Mouse (Mus musculus) midbrain, embryonic 16.5 days (tissue): Measurements from ENCODE around the gene Ildr1. TPM values are rescaled to one million over a fixed set of nuclear protein-coding genes. Genes with fewer than 3 reads are reported as not detected.

Experiments
- ATAC-seq: fragments of 200-750 bp; cut with Nextera tagmentation; 2 replicates; pipeline ENCODE4 v1.8.0; 2017; ENCODE audit warnings: moderate TSS enrichment
- H3K27ac ChIP-seq: fragments of 300-500 bp; sonication (generic); 2 replicates; pipeline ENCODE4 v1.5.1; 2014; ENCODE audit warnings: mild to moderate bottlenecking, low read length, mixed read lengths
- H3K27me3 ChIP-seq: fragments of 300-500 bp; sonication (generic); 2 replicates; pipeline ENCODE4 v1.6.1; 2014; ENCODE audit warnings: low read depth, low read length, mixed read lengths; ENCODE audit not compliant: control insufficient read depth, insufficient read depth
- H3K36me3 ChIP-seq: fragments of 300-500 bp; sonication (generic); 2 replicates; pipeline ENCODE4 v1.6.1; 2014; ENCODE audit warnings: mild to moderate bottlenecking, low read length, moderate library complexity, mixed read lengths; ENCODE audit not compliant: control insufficient read depth, insufficient read depth
- H3K4me1 ChIP-seq: fragments of 300-500 bp; sonication (generic); 2 replicates; pipeline ENCODE4 v1.6.1; 2014; ENCODE audit warnings: mild to moderate bottlenecking, low read length, mixed read lengths; ENCODE audit not compliant: control insufficient read depth, insufficient read depth
- H3K4me2 ChIP-seq: fragments of 300-500 bp; sonication (generic); 2 replicates; pipeline ENCODE4 v1.6.1; 2014; ENCODE audit warnings: mild to moderate bottlenecking, low read length, mixed read lengths
- H3K4me3 ChIP-seq: fragments of 300-500 bp; sonication (generic); 2 replicates; pipeline ENCODE4 v1.5.1; 2014; ENCODE audit warnings: low read depth, mild to moderate bottlenecking, low read length, moderate library complexity, mixed read lengths
- H3K9ac ChIP-seq: fragments of 300-500 bp; sonication (generic); 2 replicates; pipeline ENCODE4 v1.6.1; 2014; ENCODE audit warnings: low read depth, low read length, mixed read lengths
- H3K9me3 ChIP-seq: fragments of 300-500 bp; sonication (generic); replicated peaks from 2 replicates; pipeline ENCODE4 v1.6.1; 2014; ENCODE audit warnings: mild to moderate bottlenecking, low read length, mixed read lengths; ENCODE audit not compliant: control insufficient read depth, poor library complexity, severe bottlenecking
- WGBS: fragments of 180-500 bp; shearing (Covaris S2); extraction: QIAGEN DNeasy Blood & Tissue Kit; methylation state at CpG from one replicate; pipeline ENCODE4 v1.1.7; 2014; 5-methylcytosine and 5-hydroxymethylcytosine counted together
- polyA plus RNA-seq: library from polyadenylated mRNA; unstranded; fragments of >200 nt; fragmentation: Nextera tagmentation; extraction: Ambion mirVana; gene quantifications from 2 replicates; pipeline ENCODE4 v1.2.1, GENCODE M21; 2015

The Ildr1 gene
- polyA plus RNA-seq, 1 experiment from 2014 or later: 0.64 TPM

- H3K9ac ChIP-seq: no peak within 1 kb of the TSS
These were observed 28.0 kb upstream of the Ildr1 start, which contains the start of gene Cd86 for GRCm38 (mm10) chr16:36665782-36666181. Gene Cd86 (minus strand): TSS chr16:36666081.

DNA sequence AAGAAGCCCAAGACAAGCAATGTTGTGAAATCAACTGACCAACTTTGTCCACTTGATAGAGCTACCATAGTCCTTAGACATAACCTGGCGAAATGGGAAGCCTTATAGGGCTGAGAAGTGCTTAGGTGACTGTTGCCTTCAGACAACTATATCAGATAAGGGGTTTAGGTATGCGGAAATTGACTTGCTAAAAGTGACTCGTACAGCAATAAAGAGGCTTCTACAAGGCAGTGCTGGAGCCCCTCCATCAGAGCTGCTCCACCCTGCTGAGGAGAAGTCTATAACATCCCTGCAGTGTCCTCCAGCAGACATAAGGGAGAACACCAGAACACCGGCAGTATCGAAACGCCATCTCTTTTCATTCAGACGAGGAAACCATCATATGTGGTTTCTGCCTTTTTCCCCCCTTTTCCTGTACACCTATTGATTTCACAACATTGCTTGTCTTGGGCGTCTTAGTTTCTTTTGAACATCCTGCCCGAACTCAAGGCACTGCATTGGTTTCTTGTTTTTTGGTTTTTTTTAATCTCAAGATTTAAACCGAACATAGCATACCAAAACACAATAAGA lies 27.2 kb upstream of the Ildr1 start:
- Histone ChIP-seq H3K27me3 (no peaks in the 10 kb centered on the region), H3K4me3 (no peak overlapping the region), H3K36me3 (no peaks in the 10 kb centered on the region), H3K9me3 (no peaks in the 10 kb centered on the region), H3K27ac (no peak overlapping the region), H3K4me2 (no peak overlapping the region), H3K4me1 (no peaks in the 10 kb centered on the region), H3K9ac (no peak overlapping the region)
- WGBS: 95% methylated on average over 10 of the region's 10 CpGs
- ATAC-seq: no peak

More at GRCm38 (mm10) chr16:36665782-36666181, 28.0 kb upstream of the Ildr1 start, which contains the start of gene Cd86:
- Histone ChIP-seq H3K36me3 (no peaks in the 10 kb centered on the region), H3K4me3 (no peak within 1 kb of the TSS), H3K9me3 (no peaks in the 10 kb centered on the region), H3K4me2 (no peak within 1 kb of the TSS), H3K4me1 (no peaks in the 10 kb centered on the region), H3K27ac (no peak within 1 kb of the TSS), H3K27me3 (no peaks in the 10 kb centered on the region)
- ATAC-seq: no peak
- 89% methylated on average over 13 of the region's 13 CpGs for WGBS

- Histone ChIP-seq H3K4me1 (no peaks in the 10 kb centered on the region), H3K36me3 (no peaks in the 10 kb centered on the region), H3K4me3 (no peak overlapping the region), H3K4me2 (no peak overlapping the region), H3K9ac (no peak overlapping the region), H3K27ac (no peak overlapping the region), H3K9me3 (no peaks in the 10 kb centered on the region), H3K27me3 (no peaks in the 10 kb centered on the region)
- ATAC-seq: no peak
- WGBS: 86% methylated on average over 3 of the region's 3 CpGs
These were observed 23.2 kb upstream of the Ildr1 start for GRCm38 (mm10) chr16:36670590-36670989.

DNA sequence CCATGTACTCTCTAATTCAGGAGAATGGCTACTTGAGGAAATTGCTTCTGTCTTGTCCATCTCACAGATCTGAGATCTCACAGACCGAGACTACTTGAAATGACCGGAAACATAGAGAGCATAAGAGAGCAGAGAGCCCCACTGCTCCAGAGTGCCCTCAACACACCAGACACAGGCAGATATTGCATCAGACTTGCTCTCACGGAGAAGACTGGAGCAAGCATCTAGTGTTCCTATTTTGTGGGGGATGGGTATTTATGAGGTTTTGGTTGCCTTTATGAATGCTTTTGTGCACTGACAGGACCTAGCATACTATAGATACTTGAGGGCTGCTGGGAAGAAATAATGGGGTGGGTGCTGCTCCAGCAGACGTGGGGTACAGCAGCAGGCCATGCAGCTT lies 20.6 kb upstream of the Ildr1 start:
- Histone ChIP-seq H3K27ac (no peak overlapping the region), H3K4me1 (no peaks in the 10 kb centered on the region), H3K9me3 (no peaks in the 10 kb centered on the region), H3K4me2 (no peak overlapping the region), H3K9ac (no peak overlapping the region), H3K4me3 (no peak overlapping the region), H3K27me3 (no peaks in the 10 kb centered on the region), H3K36me3 (no peaks in the 10 kb centered on the region)
- ATAC-seq: no peak
- 87% methylated on average over 4 of the region's 4 CpGs for WGBS

DNA sequence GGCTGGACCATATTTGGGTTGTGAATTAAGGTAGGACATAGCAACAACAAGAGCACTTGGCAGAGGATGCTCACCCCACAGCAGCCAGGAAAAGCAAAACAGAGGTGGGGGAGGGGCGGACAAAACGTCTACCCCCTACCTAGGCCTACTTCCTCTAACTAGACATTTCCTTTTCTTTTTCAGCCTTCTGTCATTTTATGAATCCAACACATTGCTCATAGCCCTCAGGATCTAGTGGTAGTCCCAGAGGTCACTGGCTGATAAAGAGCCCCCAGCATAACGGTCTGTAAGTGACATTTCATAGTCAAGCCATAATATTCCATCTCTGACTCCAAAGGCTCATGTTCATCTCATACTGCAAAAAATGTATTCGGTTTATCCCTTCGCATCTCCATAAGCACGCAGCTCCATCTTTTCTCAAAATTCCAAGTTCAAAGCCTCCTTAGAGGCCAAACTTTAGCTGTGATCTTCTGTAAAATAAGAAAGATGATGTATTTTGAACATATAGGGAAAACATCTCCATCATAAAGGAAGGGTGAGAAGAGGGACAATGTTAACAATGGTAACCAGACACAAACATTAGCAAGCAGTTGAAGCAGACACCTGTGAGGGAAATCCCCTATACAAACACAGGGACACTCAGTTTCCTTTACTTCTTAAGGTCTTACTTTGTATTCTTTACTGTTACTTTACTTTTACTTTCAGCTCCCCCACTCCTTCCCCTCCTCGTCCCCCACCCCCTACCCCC lies 19.1 kb upstream of the Ildr1 start:
- 75% methylated on average over 7 of the region's 7 CpGs for WGBS
- ATAC-seq: no peak

DNA sequence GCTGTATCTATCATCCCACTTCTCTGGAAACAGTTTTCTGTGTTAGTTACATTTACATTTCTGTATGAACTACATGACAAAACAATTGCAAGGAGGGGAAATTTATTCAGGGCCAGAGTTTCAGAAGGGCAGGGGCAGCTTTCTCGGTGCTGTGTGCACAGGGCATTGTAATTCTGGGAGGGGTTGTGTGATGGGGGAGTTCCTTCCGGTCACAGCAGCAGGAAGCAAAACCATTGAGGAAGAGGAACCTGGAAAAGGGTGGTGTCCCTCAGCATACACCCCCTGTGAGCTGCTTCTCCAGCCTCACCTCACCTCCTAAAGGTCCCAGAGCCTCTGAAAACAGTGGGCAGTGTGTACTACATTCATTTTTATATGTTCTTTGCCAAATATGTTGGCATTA lies 18.5 kb upstream of the Ildr1 start:
- H3K9me3 ChIP-seq: no peaks in the 10 kb centered on the region
- 41% methylated on average over 2 of the region's 2 CpGs for WGBS
- H3K27ac ChIP-seq: no peak overlapping the region
- no peak for ATAC-seq
- no peak overlapping the region for H3K4me3 ChIP-seq
- no peaks in the 10 kb centered on the region for H3K4me1 ChIP-seq
- no peaks in the 10 kb centered on the region for H3K27me3 ChIP-seq
- no peak overlapping the region for H3K4me2 ChIP-seq
- no peaks in the 10 kb centered on the region for H3K36me3 ChIP-seq
- H3K9ac ChIP-seq: no peak overlapping the region

More for the DNA sequence above, 19.1 kb upstream of the Ildr1 start:
- H3K36me3 ChIP-seq: no peaks in the 10 kb centered on the region
- no peak overlapping the region for H3K9ac ChIP-seq
- no peaks in the 10 kb centered on the region for H3K4me1 ChIP-seq
- no peaks in the 10 kb centered on the region for H3K27me3 ChIP-seq
- H3K4me2 ChIP-seq: no peak overlapping the region
- H3K27ac ChIP-seq: no peak overlapping the region
- H3K4me3 ChIP-seq: no peak overlapping the region
- H3K9me3 ChIP-seq: no peaks in the 10 kb centered on the region

DNA sequence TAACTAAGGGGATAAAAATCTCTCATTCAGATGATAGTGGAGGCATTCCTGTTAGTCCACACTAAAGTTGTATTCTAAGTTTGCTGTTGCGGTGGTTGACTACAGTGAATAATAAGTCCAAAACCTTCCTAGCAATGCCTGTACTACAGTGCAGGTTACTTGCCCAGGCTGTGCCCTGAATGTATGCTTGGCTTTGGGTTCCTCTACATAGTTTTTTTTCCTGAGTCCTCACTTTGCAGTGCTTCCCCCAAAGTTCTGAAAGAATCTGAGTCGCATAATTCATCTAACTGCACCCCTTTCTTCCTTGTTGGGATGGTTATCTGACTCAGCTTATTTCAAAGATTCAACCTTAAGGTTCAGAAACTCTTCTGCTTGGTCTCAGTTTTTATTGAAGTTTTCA lies 17.9 kb upstream of the Ildr1 start:
- no peaks in the 10 kb centered on the region for H3K9me3 ChIP-seq
- H3K36me3 ChIP-seq: no peaks in the 10 kb centered on the region
- H3K9ac ChIP-seq: no peak overlapping the region
- H3K4me3 ChIP-seq: no peak overlapping the region
- H3K27me3 ChIP-seq: no peaks in the 10 kb centered on the region
- no peaks in the 10 kb centered on the region for H3K4me1 ChIP-seq
- H3K4me2 ChIP-seq: no peak overlapping the region
- no peak overlapping the region for H3K27ac ChIP-seq
- WGBS: 87% methylated on average over 2 of the region's 2 CpGs
- ATAC-seq: no peak

DNA sequence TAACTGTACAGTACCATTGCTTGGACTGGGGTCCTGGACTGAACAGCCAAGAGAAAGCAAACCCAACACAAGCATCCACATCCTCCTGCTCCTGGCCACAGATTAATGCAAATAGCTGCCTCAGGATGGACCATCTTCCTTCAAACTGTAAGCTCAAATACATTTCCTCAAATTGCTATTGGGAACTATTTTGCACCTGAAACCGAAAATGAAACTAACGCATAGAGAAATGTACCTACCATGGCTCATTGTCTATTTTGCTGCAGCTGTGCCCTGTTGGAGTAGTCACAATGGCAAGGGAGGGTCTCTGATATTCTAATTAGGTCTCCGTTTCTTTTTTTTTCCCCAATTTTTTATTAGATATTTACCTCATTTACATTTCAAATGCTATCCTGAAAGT lies 11.9 kb upstream of the Ildr1 start:
- Histone ChIP-seq H3K9ac (no peak overlapping the region), H3K4me1 (no peaks in the 10 kb centered on the region), H3K4me3 (no peak overlapping the region), H3K27ac (no peak overlapping the region), H3K27me3 (no peaks in the 10 kb centered on the region), H3K4me2 (no peak overlapping the region), H3K36me3 (no peaks in the 10 kb centered on the region), H3K9me3 (no peaks in the 10 kb centered on the region)
- WGBS: 97% methylated on average over 3 of the region's 3 CpGs
- ATAC-seq: no peak

GRCm38 (mm10) chr16:36684325-36684918 lies 9.4 kb upstream of the Ildr1 start:
- no peak overlapping the region for H3K4me2 ChIP-seq
- no peaks in the 10 kb centered on the region for H3K9me3 ChIP-seq
- H3K4me1 ChIP-seq: no peaks in the 10 kb centered on the region
- no peaks in the 10 kb centered on the region for H3K27me3 ChIP-seq
- H3K4me3 ChIP-seq: no peak overlapping the region
- H3K9ac ChIP-seq: no peak overlapping the region
- H3K36me3 ChIP-seq: no peaks in the 10 kb centered on the region
- 79% methylated on average over 6 of the region's 6 CpGs for WGBS
- ATAC-seq: no peak
- no peak overlapping the region for H3K27ac ChIP-seq
